Mouse (Mus musculus): ENCODE results near the gene Grik4. TPM values are rescaled to one million over a fixed set of nuclear protein-coding genes. Genes with fewer than 3 reads are reported as not detected.

Grik4 gene
- polyA plus RNA-seq, 1 experiment from 2014 or later: 1.2 TPM

GRCm38 (mm10) chr9:42503709-42504108 is 440.6 kb downstream of the Grik4 start:
- ATAC-seq (ENCODE audit: low FRiP score): no peak
- no peak overlapping the region for H3K4me2 ChIP-seq
- peak; percentile 74 for DNase-seq (ENCODE audit: low spot score, missing footprints)
- no peaks in the 10 kb centered on the region for H3K36me3 ChIP-seq (ENCODE audit: control insufficient read depth, insufficient read depth, low read length)
- H3K27me3 ChIP-seq (ENCODE audit: control insufficient read depth, insufficient read depth, low read length): no peaks in the 10 kb centered on the region
- H3K9me3 ChIP-seq (ENCODE audit: control insufficient read depth, low read length): no peaks in the 10 kb centered on the region
- H3K9ac ChIP-seq (ENCODE audit: low read length): no peak overlapping the region
- no peak overlapping the region for H3K27ac ChIP-seq (ENCODE audit: low read depth, low read length)
- no peak overlapping the region for H3K4me3 ChIP-seq (ENCODE audit: low read depth, low read length)
- WGBS: 89% methylated on average over 4 of the region's 4 CpGs
- peaks cover 4% of the 10 kb centered on the region; the same call in 1 of the 2 replicates for H3K4me1 ChIP-seq (ENCODE audit: control insufficient read depth, insufficient read depth, low read length)

- H3K27ac ChIP-seq (ENCODE audit: low read depth, low read length): no peak overlapping the region
- no peaks in the 10 kb centered on the region; the same call in 1 of the 2 replicates for H3K9me3 ChIP-seq (ENCODE audit: control insufficient read depth, low read length)
- no peaks in the 10 kb centered on the region for H3K27me3 ChIP-seq (ENCODE audit: control insufficient read depth, insufficient read depth, low read length)
- H3K4me1 ChIP-seq (ENCODE audit: control insufficient read depth, insufficient read depth, low read length): no peaks in the 10 kb centered on the region
- H3K36me3 ChIP-seq (ENCODE audit: control insufficient read depth, insufficient read depth, low read length): no peaks in the 10 kb centered on the region
- no peak overlapping the region for H3K4me2 ChIP-seq
- H3K9ac ChIP-seq (ENCODE audit: low read length): no peak overlapping the region
- ATAC-seq (ENCODE audit: low FRiP score): no peak
- DNase-seq (ENCODE audit: low spot score, missing footprints): peak; percentile 26
- H3K4me3 ChIP-seq (ENCODE audit: low read depth, low read length): no peak overlapping the region
- 88% methylated on average over 2 of the region's 2 CpGs for WGBS
These were observed 448.0 kb downstream of the Grik4 start for GRCm38 (mm10) chr9:42496296-42496695.

- ATAC-seq (ENCODE audit: low FRiP score) (no peak), DNase-seq (ENCODE audit: low spot score, missing footprints) (no peak)
- Histone ChIP-seq H3K4me2 (no peak overlapping the region), H3K36me3 (ENCODE audit: control insufficient read depth, insufficient read depth, low read length) (no peaks in the 10 kb centered on the region), H3K4me1 (ENCODE audit: control insufficient read depth, insufficient read depth, low read length) (no peaks in the 10 kb centered on the region), H3K4me3 (ENCODE audit: low read depth, low read length) (no peak overlapping the region), H3K9me3 (ENCODE audit: control insufficient read depth, low read length) (no peaks in the 10 kb centered on the region; the same call in 1 of the 2 replicates), H3K9ac (ENCODE audit: low read length) (no peak overlapping the region), H3K27ac (ENCODE audit: low read depth, low read length) (no peak overlapping the region), H3K27me3 (ENCODE audit: control insufficient read depth, insufficient read depth, low read length) (no peaks in the 10 kb centered on the region)
- WGBS: 83% methylated on average over 9 of the region's 9 CpGs
These were observed 452.5 kb downstream of the Grik4 start for GRCm38 (mm10) chr9:42491780-42492179.

GRCm38 (mm10) chr9:42490589-42491382 is 453.5 kb downstream of the Grik4 start:
- Histone ChIP-seq H3K36me3 (ENCODE audit: control insufficient read depth, insufficient read depth, low read length) (no peaks in the 10 kb centered on the region), H3K4me2 (no peak overlapping the region), H3K4me1 (ENCODE audit: control insufficient read depth, insufficient read depth, low read length) (no peaks in the 10 kb centered on the region), H3K27me3 (ENCODE audit: control insufficient read depth, insufficient read depth, low read length) (no peaks in the 10 kb centered on the region), H3K4me3 (ENCODE audit: low read depth, low read length) (no peak overlapping the region), H3K27ac (ENCODE audit: low read depth, low read length) (no peak overlapping the region), H3K9ac (ENCODE audit: low read length) (no peak overlapping the region), H3K9me3 (ENCODE audit: control insufficient read depth, low read length) (no peaks in the 10 kb centered on the region)
- ATAC-seq (ENCODE audit: low FRiP score) (no peak), DNase-seq (ENCODE audit: low spot score, missing footprints) (no peak)
- 88% methylated on average over 16 of the region's 16 CpGs for WGBS

GRCm38 (mm10) chr9:42488071-42488470 is 456.2 kb downstream of the Grik4 start:
- H3K27me3 ChIP-seq (ENCODE audit: control insufficient read depth, insufficient read depth, low read length): no peaks in the 10 kb centered on the region
- no peak overlapping the region for H3K4me2 ChIP-seq
- no peaks in the 10 kb centered on the region for H3K36me3 ChIP-seq (ENCODE audit: control insufficient read depth, insufficient read depth, low read length)
- H3K27ac ChIP-seq (ENCODE audit: low read depth, low read length): no peak overlapping the region
- no peaks in the 10 kb centered on the region for H3K4me1 ChIP-seq (ENCODE audit: control insufficient read depth, insufficient read depth, low read length)
- DNase-seq (ENCODE audit: low spot score, missing footprints): no peak
- no peak overlapping the region for H3K9ac ChIP-seq (ENCODE audit: low read length)
- H3K4me3 ChIP-seq (ENCODE audit: low read depth, low read length): no peak overlapping the region
- no peaks in the 10 kb centered on the region for H3K9me3 ChIP-seq (ENCODE audit: control insufficient read depth, low read length)
- WGBS: 94% methylated on average over 1 of the region's 1 CpGs
- ATAC-seq (ENCODE audit: low FRiP score): no peak

GRCm38 (mm10) chr9:42486913-42487312 is 457.4 kb downstream of the Grik4 start:
- Histone ChIP-seq H3K4me1 (ENCODE audit: control insufficient read depth, insufficient read depth, low read length) (no peaks in the 10 kb centered on the region), H3K4me2 (no peak overlapping the region), H3K36me3 (ENCODE audit: control insufficient read depth, insufficient read depth, low read length) (no peaks in the 10 kb centered on the region), H3K27me3 (ENCODE audit: control insufficient read depth, insufficient read depth, low read length) (no peaks in the 10 kb centered on the region), H3K4me3 (ENCODE audit: low read depth, low read length) (no peak overlapping the region), H3K9ac (ENCODE audit: low read length) (no peak overlapping the region), H3K27ac (ENCODE audit: low read depth, low read length) (no peak overlapping the region), H3K9me3 (ENCODE audit: control insufficient read depth, low read length) (no peaks in the 10 kb centered on the region)
- WGBS: 88% methylated on average over 4 of the region's 4 CpGs
- ATAC-seq (ENCODE audit: low FRiP score) (no peak), DNase-seq (ENCODE audit: low spot score, missing footprints) (no peak)

GRCm38 (mm10) chr9:42484667-42485066 is 459.6 kb downstream of the Grik4 start:
- Histone ChIP-seq H3K4me3 (ENCODE audit: low read depth, low read length) (no peak overlapping the region), H3K9me3 (ENCODE audit: control insufficient read depth, low read length) (no peaks in the 10 kb centered on the region), H3K4me2 (no peak overlapping the region), H3K36me3 (ENCODE audit: control insufficient read depth, insufficient read depth, low read length) (no peaks in the 10 kb centered on the region), H3K27ac (ENCODE audit: low read depth, low read length) (no peak overlapping the region), H3K4me1 (ENCODE audit: control insufficient read depth, insufficient read depth, low read length) (no peaks in the 10 kb centered on the region), H3K27me3 (ENCODE audit: control insufficient read depth, insufficient read depth, low read length) (no peaks in the 10 kb centered on the region), H3K9ac (ENCODE audit: low read length) (no peak overlapping the region)
- 100% methylated on average over 1 of the region's 1 CpGs for WGBS
- DNase-seq (ENCODE audit: low spot score, missing footprints) (no peak), ATAC-seq (ENCODE audit: low FRiP score) (no peak)

GRCm38 (mm10) chr9:42482944-42483343 is 461.3 kb downstream of the Grik4 start:
- Histone ChIP-seq H3K9ac (ENCODE audit: low read length) (no peak overlapping the region), H3K36me3 (ENCODE audit: control insufficient read depth, insufficient read depth, low read length) (no peaks in the 10 kb centered on the region), H3K4me3 (ENCODE audit: low read depth, low read length) (no peak overlapping the region), H3K27ac (ENCODE audit: low read depth, low read length) (no peak overlapping the region), H3K27me3 (ENCODE audit: control insufficient read depth, insufficient read depth, low read length) (no peaks in the 10 kb centered on the region), H3K4me2 (no peak overlapping the region), H3K4me1 (ENCODE audit: control insufficient read depth, insufficient read depth, low read length) (no peaks in the 10 kb centered on the region), H3K9me3 (ENCODE audit: control insufficient read depth, low read length) (no peaks in the 10 kb centered on the region)
- 88% methylated on average over 1 of the region's 1 CpGs for WGBS
- no peak for ATAC-seq (ENCODE audit: low FRiP score)
- no peak for DNase-seq (ENCODE audit: low spot score, missing footprints)

- DNase-seq (ENCODE audit: low spot score, missing footprints) (no peak), ATAC-seq (ENCODE audit: low FRiP score) (no peak)
- Histone ChIP-seq H3K4me1 (ENCODE audit: control insufficient read depth, insufficient read depth, low read length) (peaks cover 9% of the 10 kb centered on the region), H3K4me2 (no peak overlapping the region), H3K27ac (ENCODE audit: low read depth, low read length) (no peak overlapping the region), H3K36me3 (ENCODE audit: control insufficient read depth, insufficient read depth, low read length) (no peaks in the 10 kb centered on the region), H3K9ac (ENCODE audit: low read length) (no peak overlapping the region), H3K4me3 (ENCODE audit: low read depth, low read length) (no peak overlapping the region), H3K27me3 (ENCODE audit: control insufficient read depth, insufficient read depth, low read length) (no peaks in the 10 kb centered on the region), H3K9me3 (ENCODE audit: control insufficient read depth, low read length) (no peaks in the 10 kb centered on the region)
- 82% methylated on average over 4 of the region's 4 CpGs for WGBS
These were observed 468.1 kb downstream of the Grik4 start for GRCm38 (mm10) chr9:42476166-42476565.
